Mouse (Mus musculus) adrenal gland, adult 8-10 months (tissue): ENCODE results near the gene Crb1. TPM values are rescaled to one million over a fixed set of nuclear protein-coding genes. Genes with fewer than 3 reads are reported as not detected.
"Not testable (repeated sequence)": the region's sequence is repeated elsewhere in the genome, so short reads cannot be mapped to it uniquely, and the experiment has no call there.

Experiments used
- DNase-seq: peaks from one replicate; pipeline ENCODE4 v3.0.0; 2022
- total RNA-seq, 4 experiments: library from RNA; stranded (reverse); gene quantifications; 2 replicates each; pipeline ENCODE4 v1.2.4; 2022

Crb1 gene
- total RNA-seq = not detected

- no peak for DNase-seq
Observed at GRCm38 (mm10) chr1:139376638-139377286, at the start of gene Crb1. TSS of gene Crb1 (minus strand) at chr1:139377100.

- no peak for DNase-seq
Observed at GRCm38 (mm10) chr1:139425006-139425405, 48.1 kb upstream of the Crb1 start.

GRCm38 (mm10) chr1:139423931-139424330 is 47.0 kb upstream of the Crb1 start:
- no peak for DNase-seq

- no peak for DNase-seq
Observed at GRCm38 (mm10) chr1:139422941-139423340, 46.0 kb upstream of the Crb1 start.

DNA sequence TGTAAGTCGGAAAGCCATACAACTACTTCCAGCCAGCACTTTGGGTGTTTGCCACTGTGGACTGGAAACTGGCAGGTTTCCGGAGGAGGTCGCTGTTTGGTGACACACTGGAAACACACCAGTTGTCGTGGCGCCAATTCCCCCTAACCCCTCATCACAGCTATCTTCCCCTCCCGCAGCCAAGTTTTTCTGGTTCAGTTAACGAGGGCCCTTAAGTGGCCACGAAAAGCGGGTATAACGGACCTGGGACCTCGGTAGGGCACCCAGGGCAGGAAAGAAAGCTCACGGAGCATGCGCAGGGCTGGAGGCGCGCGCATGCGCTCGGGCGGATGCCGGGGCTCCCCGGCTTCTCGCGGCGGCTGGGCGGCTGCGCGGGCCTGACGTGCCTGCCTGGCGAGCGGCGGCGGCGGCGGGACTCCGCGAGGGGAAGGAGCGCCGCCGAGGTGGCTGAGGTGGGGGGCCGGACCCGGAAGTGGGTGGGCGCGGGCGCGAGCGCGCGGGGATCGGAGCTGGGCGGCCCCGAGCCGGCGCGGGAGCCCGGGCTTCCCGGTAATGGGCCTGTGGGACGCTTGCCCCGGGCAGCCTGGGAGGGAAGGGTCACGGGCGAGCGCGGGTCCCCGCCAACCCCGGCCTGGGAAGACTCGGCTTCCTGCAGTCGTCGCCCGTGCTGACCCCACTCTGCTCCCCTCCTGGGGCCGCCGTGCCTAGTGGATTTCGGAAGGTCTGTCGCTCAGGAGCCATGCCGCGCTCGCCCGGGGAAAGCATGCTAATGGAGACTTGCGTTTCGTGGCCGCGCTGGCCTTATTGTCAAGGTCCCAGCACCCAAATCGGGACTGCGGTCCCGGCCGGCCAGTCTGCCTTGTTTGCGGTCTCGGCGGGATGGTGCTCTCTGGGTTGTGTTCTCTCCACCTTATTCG is 45.2 kb upstream of the Crb1 start, which contains the start of gene Zbtb41:
Zbtb41 (plus strand) TSS at position 414 of the 917 bp plus-strand sequence.
- peak; percentile 81 for DNase-seq

- DNase-seq = no peak
Observed at GRCm38 (mm10) chr1:139421521-139421874, 44.6 kb upstream of the Crb1 start.

DNA sequence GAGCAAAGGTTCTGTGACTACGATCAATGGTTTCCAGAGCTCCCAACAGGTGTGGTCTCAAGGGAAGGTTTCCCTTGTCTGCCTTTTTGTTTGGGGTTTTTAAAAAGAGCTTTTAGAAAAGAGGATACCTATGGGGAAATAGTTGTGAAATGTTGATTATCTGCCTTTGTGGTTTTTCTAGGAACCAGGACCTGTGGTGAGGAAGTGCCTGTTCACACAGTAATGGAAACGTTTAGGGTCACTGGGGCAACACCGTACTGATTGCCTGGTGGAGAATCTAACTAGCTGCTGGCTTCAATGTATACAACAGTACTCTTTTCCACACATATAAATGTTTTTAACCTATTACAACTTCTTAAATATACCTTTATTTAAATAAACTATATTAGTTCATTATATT is 36.6 kb upstream of the Crb1 start:
- no peak for DNase-seq

GRCm38 (mm10) chr1:139412365-139412764 is 35.5 kb upstream of the Crb1 start:
- not testable (repeated sequence) for DNase-seq

DNA sequence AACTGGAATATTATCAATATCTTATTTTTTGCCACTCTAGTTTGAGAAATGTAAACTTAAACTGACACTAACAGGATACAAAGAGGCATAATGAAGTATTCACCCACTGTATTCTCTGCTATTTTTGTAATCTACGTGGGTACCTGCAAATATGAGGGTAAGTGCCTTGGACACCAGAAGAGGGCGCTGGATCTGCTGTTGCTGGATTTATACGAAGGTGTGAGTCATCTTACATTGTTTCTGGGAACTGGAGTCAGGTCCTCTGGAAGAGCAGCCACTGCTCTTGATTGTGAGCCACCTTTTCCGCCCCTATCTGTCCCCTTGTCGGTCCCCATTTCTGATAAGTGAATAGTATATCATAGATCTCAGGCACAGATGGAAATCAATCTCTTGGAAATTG is 30.8 kb upstream of the Crb1 start:
- no peak for DNase-seq

DNA sequence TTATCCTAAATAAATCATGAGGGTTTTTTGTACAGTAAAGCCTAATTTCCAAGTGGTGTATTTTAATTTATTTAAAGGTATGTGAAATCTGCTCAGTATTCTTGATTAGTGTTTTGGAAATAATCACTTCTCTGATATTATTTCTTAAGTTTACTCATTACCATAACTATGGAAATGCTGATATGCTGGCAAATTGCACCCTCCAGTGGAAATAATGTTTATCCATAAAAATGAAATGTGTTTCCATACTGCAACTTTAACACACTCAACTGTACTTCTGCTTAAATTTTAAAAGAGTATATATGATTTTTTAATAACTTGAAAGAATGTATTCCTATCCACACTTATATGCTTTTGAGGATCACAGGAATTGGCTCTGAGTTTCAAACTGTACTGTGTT is 28.9 kb upstream of the Crb1 start:
- no peak for DNase-seq

DNA sequence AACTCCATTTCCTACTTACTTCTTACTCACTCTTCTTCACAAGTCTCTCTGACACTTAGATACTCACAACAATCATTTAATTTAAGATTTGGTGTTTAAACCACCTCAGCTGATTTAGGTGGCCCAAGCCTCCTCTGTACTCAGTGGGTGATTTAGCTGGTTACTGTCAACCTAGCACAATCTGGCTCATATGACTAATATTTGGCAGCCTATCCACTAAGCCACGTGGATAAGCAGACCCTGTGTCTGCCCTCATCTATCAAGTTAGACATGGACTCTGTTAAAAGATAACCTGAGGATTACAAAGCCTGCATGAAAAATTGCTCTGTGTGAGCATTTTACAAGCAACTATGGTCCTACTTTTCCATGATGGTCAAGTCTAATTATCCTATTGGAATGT is 19.7 kb upstream of the Crb1 start:
- DNase-seq = no peak

DNA sequence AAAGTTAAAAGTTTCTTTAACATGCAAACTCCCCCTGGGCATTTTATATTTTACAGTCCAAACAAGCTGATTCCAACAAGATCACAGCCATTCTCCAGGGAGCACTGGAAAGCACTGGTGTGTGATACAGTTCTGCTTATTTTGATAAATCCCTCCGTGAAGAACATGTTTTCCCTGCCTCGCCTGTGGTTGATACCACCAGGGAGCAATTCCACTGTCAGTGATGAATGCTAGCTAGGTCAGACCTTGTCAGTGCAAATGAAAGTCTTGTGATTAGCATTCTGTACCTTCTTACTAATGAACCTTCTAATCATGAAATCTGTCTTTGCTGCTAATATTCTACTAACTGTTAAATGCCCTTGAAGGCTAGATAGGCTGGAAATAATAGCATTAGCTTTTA is 14.8 kb upstream of the Crb1 start:
- DNase-seq = no peak

- no peak for DNase-seq
Observed at GRCm38 (mm10) chr1:139379621-139379984, 2.7 kb upstream of the Crb1 start.

DNA sequence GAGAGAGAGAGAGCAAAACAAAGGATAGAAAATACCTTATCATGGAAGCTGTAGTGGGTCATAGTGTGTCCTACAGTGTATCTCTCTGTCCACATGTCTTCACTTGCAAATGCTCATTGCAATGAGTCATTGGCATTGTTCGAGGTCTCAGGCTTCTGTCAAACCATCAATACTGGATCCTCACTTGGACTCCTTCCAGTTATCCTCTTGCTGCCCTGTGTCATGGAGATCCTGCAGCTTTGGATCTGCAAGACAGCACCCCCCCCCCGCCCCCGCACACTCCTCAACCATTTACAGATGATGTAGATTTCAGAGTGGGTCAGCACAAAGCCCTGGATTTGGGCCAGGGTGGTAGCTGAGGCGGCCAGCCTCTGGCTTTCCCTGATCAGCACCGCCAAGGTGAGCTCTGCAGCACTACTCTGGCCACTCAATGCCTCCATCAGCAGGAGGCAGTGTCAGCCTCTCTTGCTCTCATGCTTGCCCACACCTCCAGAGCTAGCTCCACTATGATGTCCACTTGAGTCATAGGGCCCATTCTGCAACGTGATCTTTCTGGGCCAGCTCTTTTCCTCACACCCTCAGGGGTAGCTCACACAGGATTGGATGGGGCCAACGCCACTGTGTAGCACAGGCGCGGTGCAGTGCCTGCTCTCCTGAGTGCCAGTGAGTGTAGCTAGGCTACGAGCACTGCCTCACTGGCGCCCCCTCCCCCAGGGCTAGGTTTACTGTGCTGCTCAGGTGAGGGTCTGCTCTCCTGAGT is 2.1 kb upstream of the Crb1 start:
- no peak for DNase-seq

DNA sequence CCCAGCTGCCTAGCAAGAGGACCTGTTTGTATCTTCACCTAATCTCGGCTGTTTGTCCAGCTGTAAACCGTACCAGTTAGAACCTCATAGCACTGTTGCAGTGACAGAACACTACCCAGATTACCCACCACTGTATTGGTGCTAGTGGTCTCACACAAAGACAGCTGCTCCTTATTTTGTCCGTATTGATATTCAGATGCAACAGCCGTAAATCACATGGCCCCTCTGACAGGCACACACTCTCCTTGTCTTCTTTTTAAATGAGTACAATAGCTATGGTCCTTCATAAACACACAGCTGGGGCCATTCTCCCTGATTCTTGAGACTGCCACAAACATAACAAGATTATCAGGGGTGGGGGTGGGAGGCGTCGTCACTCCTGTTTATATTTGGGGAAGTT is 1.0 kb downstream of the Crb1 start:
- DNase-seq = no peak

DNA sequence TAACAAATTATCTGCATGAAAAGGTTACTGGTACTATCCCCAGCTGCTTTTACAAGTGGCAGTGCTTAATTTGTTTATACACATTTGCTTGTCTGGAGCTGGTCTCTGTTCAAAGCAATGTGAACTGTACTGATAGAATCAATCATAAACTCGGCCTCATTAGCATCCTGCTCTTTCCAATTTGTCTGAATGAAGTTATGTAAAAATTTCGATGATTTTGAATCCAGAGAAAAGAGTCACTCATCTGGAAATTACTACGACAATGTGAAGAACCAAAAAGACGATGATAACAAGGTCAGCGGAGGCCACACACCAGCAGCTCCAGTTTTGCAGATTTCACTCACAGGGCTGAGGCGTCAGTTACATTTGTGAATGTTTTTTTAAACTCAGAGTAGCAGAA is 5.6 kb downstream of the Crb1 start:
- DNase-seq = no peak

DNA sequence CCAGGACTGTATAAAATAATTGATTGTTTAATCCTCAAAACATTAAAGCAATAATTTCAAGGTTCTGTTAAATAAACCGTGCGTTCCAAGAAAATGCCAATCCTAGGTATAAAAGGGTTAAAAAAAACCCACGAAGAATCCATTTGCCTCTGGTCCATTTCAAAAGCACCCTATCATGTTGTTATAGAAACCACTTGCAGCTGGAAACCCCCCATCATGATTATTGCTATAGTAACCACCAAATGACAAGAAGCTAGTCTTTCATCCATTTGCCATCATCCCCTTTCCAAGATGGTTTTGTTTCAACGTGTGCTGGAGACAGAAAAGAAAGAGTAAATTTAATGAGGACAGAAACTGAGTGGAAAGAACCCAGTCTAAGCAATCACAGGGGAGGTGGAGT is 28.3 kb downstream of the Crb1 start:
- no peak for DNase-seq

- no peak for DNase-seq
Observed at GRCm38 (mm10) chr1:139346602-139347371, 30.1 kb downstream of the Crb1 start.

DNA sequence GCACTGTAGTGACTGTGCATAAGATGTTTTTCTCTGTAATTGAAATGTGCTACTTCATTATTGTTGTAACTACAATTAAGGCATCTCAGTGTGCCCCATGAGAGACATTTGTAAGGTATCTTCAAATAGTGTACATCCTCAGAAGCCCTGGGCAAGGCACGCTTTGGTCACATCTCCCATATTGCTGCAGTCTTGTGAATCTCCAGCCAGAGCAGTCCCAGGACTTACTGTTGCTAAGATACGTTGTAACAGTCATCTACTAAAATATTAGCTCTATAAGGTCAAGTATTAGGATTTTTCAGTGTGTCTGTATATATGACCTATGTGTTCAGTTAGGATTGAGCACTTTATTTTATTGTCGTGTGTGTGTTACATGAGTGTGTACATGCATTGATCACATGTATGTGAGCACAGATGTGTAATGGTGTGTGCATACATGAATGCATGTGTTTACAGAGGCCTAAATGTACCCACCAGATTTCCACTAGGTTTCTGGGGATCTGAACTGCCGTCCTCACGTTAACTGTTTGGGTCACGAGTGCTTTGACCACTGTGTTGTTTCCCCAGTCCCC is 30.8 kb downstream of the Crb1 start:
- DNase-seq = no peak

GRCm38 (mm10) chr1:139340178-139340859 is 36.6 kb downstream of the Crb1 start:
- no peak for DNase-seq

GRCm38 (mm10) chr1:139336997-139337396 is 39.9 kb downstream of the Crb1 start:
- no peak for DNase-seq

GRCm38 (mm10) chr1:139328811-139329210 is 48.1 kb downstream of the Crb1 start:
- DNase-seq = no peak
